In genomic region chr19:57124138-57124519, GRCm38 (mm10) we compare ENCODE assay signal across 8 mouse cellular contexts.
DNase-seq lines count a peak whose midpoint lies in the region; ATAC-seq and TF ChIP-seq lines count a peak whose summit lies in the region.

No protein-coding gene starts in this region.

- H3K4me3 ChIP-seq in heart, embryonic 12.5 days = no peak overlapping the region
- no peak overlapping the region for H3K4me3 ChIP-seq in lung, postnatal 0 days (ENCODE audit: low read depth, low read length)
- no peak overlapping the region for H3K4me3 ChIP-seq in hindbrain, embryonic 15.5 days
- H3K4me3 ChIP-seq in midbrain, postnatal 0 days (ENCODE audit: low read depth, low read length) = no peak overlapping the region

- H3K27me3 ChIP-seq in heart, embryonic 12.5 days (replicated peaks) = no peaks in the 10 kb centered on the region
- H3K27me3 ChIP-seq in lung, postnatal 0 days (replicated peaks; ENCODE audit: insufficient read depth, low read length) = no peaks in the 10 kb centered on the region
- H3K27me3 ChIP-seq in hindbrain, embryonic 15.5 days = no peaks in the 10 kb centered on the region
- H3K27me3 ChIP-seq in midbrain, postnatal 0 days (ENCODE audit: insufficient read depth, low read length) = no peaks in the 10 kb centered on the region

- H3K4me1 ChIP-seq in heart, embryonic 12.5 days (replicated peaks) = peaks cover 38% of the 10 kb centered on the region
- peaks cover 6% of the 10 kb centered on the region for H3K4me1 ChIP-seq in lung, postnatal 0 days (ENCODE audit: insufficient read depth, low read depth, low read length)
- H3K4me1 ChIP-seq in hindbrain, embryonic 15.5 days (replicated peaks) = peaks cover 7% of the 10 kb centered on the region
- H3K4me1 ChIP-seq in midbrain, postnatal 0 days (ENCODE audit: insufficient read depth, low read length) = no peaks in the 10 kb centered on the region

- DNase-seq in heart, postnatal 4 days = no peak
- DNase-seq in lung, postnatal 0 days (ENCODE audit: low spot score) = no peak
- DNase-seq in lung, postnatal 4 days = no peak
- DNase-seq in midbrain, postnatal 0 days (ENCODE audit: low spot score) = no peak
- no peak for DNase-seq in frontal cortex, postnatal 25 days (ENCODE audit: low spot score in 2 of 2)
- no peak for DNase-seq in embryo, embryonic 11 days

- 71% methylated on average over 2 of the region's 2 CpGs for WGBS in heart, embryonic 12.5 days
- WGBS in lung, postnatal 0 days = 47% methylated on average over 2 of the region's 2 CpGs
- 74% methylated on average over 2 of the region's 2 CpGs for WGBS in hindbrain, embryonic 15.5 days
- WGBS in midbrain, postnatal 0 days = 75% methylated on average over 2 of the region's 2 CpGs

- H3K9ac ChIP-seq in heart, embryonic 12.5 days = no peak overlapping the region
- no peak overlapping the region for H3K9ac ChIP-seq in lung, postnatal 0 days (replicated peaks; ENCODE audit: low read depth)
- no peak overlapping the region for H3K9ac ChIP-seq in hindbrain, embryonic 15.5 days
- no peak overlapping the region for H3K9ac ChIP-seq in midbrain, postnatal 0 days (replicated peaks; ENCODE audit: low read length, poor library complexity, severe bottlenecking)

- peaks cover 12% of the 10 kb centered on the region; the same call in 1 of the 2 replicates for H3K36me3 ChIP-seq in heart, embryonic 12.5 days
- H3K36me3 ChIP-seq in lung, postnatal 0 days (ENCODE audit: insufficient read depth, low read length) = peaks cover 2% of the 10 kb centered on the region; the same call in 1 of the 2 replicates
- H3K36me3 ChIP-seq in hindbrain, embryonic 15.5 days = no peaks in the 10 kb centered on the region; the same call in 1 of the 2 replicates
- no peaks in the 10 kb centered on the region for H3K36me3 ChIP-seq in midbrain, postnatal 0 days (ENCODE audit: insufficient read depth, low read length)

- H3K4me2 ChIP-seq in heart, embryonic 12.5 days = no peak overlapping the region
- no peak overlapping the region for H3K4me2 ChIP-seq in lung, postnatal 0 days (replicated peaks; ENCODE audit: low read depth, low read length)
- H3K4me2 ChIP-seq in hindbrain, embryonic 15.5 days = no peak overlapping the region
- H3K4me2 ChIP-seq in midbrain, postnatal 0 days (ENCODE audit: low read depth, low read length, poor library complexity, severe bottlenecking) = no peak overlapping the region

- no peak for TF ChIP-seq CTCF in lung, postnatal 0 days (IDR thresholded peaks at IDR 0.05)
- no peak for TF ChIP-seq CTCF in midbrain, postnatal 0 days (IDR thresholded peaks at IDR 0.05)

- no peaks in the 10 kb centered on the region for H3K9me3 ChIP-seq in heart, embryonic 12.5 days (replicated peaks)
- H3K9me3 ChIP-seq in lung, postnatal 0 days (ENCODE audit: low read length) = no peaks in the 10 kb centered on the region
- H3K9me3 ChIP-seq in hindbrain, embryonic 15.5 days = no peaks in the 10 kb centered on the region
- no peaks in the 10 kb centered on the region for H3K9me3 ChIP-seq in midbrain, postnatal 0 days (ENCODE audit: low read length)

- no peak for ATAC-seq in heart, embryonic 12.5 days (ENCODE audit: insufficient number of reproducible peaks, low FRiP score)
- ATAC-seq in lung, postnatal 0 days = peak; percentile 45
- peak; percentile 10; the same call in 1 of the 2 replicates for ATAC-seq in hindbrain, embryonic 15.5 days (ENCODE audit: low FRiP score, low read depth)
- no peak for ATAC-seq in midbrain, postnatal 0 days (ENCODE audit: low FRiP score)

- peak overlapping the region; percentile 14; the same call in 1 of the 2 replicates for H3K27ac ChIP-seq in heart, embryonic 12.5 days (ENCODE audit: poor library complexity, severe bottlenecking)
- peak overlapping the region; percentile 77 for H3K27ac ChIP-seq in lung, postnatal 0 days (ENCODE audit: low read length)
- H3K27ac ChIP-seq in hindbrain, embryonic 15.5 days (replicated peaks) = peak overlapping the region; percentile 49
- peak overlapping the region; percentile 32; the same call in 1 of the 2 replicates for H3K27ac ChIP-seq in midbrain, postnatal 0 days (ENCODE audit: low read depth, low read length)

- no peak for TF ChIP-seq EP300 in lung, postnatal 0 days (IDR thresholded peaks at IDR 0.05)

Comparison
In these comparisons a context has a peak if more than half of its experiments do, and no peak if none do; other contexts are left out.
1. ATAC-seq: peak in lung, postnatal 0 days (single experiment) and hindbrain, embryonic 15.5 days (single experiment); none in heart, embryonic 12.5 days (single experiment) and midbrain, postnatal 0 days (single experiment).
2. H3K27ac ChIP-seq: peak in every context shown above with its lines; median percentile 77 in lung, postnatal 0 days; 49 in hindbrain, embryonic 15.5 days; 32 in midbrain, postnatal 0 days; 14 in heart, embryonic 12.5 days.